Mouse (Mus musculus): Measurements from ENCODE around the gene Wdfy4.
A peak's percentile ranks its signal among the peaks of the same experiment; 100 is the strongest.

The Wdfy4 gene

GRCm38 (mm10) chr14:32964742-32965141 lies 220.6 kb downstream of the Wdfy4 start:
- DNase-seq, result no peak

- peak; percentile 79 for DNase-seq
Measured at GRCm38 (mm10) chr14:32960481-32960880, 224.8 kb downstream of the Wdfy4 start.

- DNase-seq, result peak; percentile 66
Measured at GRCm38 (mm10) chr14:32958671-32959070, 226.6 kb downstream of the Wdfy4 start.

GRCm38 (mm10) chr14:32956486-32956885 lies 228.8 kb downstream of the Wdfy4 start:
- DNase-seq, result peak; percentile 47

GRCm38 (mm10) chr14:32950312-32951301 lies 234.7 kb downstream of the Wdfy4 start:
- peak; percentile 85 for DNase-seq

- no peak for DNase-seq
Measured at GRCm38 (mm10) chr14:32947512-32947911, 237.8 kb downstream of the Wdfy4 start.

GRCm38 (mm10) chr14:32939217-32939616 lies 246.1 kb downstream of the Wdfy4 start:
- no peak for DNase-seq

- DNase-seq, result no peak
Measured at GRCm38 (mm10) chr14:32934064-32934463, 251.2 kb downstream of the Wdfy4 start.

- DNase-seq, result no peak
Measured at GRCm38 (mm10) chr14:32932220-32932619, 253.1 kb downstream of the Wdfy4 start.

- no peak for DNase-seq
Measured at GRCm38 (mm10) chr14:32931709-32932108, 253.6 kb downstream of the Wdfy4 start.

GRCm38 (mm10) chr14:32923871-32924270 lies 261.4 kb downstream of the Wdfy4 start:
- no peak for DNase-seq

GRCm38 (mm10) chr14:32917919-32918318 lies 267.4 kb downstream of the Wdfy4 start:
- DNase-seq, result no peak

- peak; percentile 36 for DNase-seq
Measured at GRCm38 (mm10) chr14:32915360-32915759, 269.9 kb downstream of the Wdfy4 start.

GRCm38 (mm10) chr14:32911187-32911586 lies 274.1 kb downstream of the Wdfy4 start:
- no peak for DNase-seq

All from kidney, postnatal 10 days (tissue).